Mouse (Mus musculus) olfactory bulb, adult 2 months (tissue): ENCODE results near the gene Mfsd2a.

ENCODE experiments used
- CTCF ChIP-seq: fragments of 200-500 bp; IDR thresholded peaks from 2 replicates; pipeline ENCODE4 v1.5.1; 2012; ENCODE audit warnings: low read depth, mild to moderate bottlenecking, low read length, moderate library complexity; ENCODE audit not compliant: insufficient read depth
- POLR2A ChIP-seq: fragments of 200-500 bp; IDR thresholded peaks from 2 replicates; pipeline ENCODE4 v1.6.1; 2012; ENCODE audit warnings: mild to moderate bottlenecking, low read depth, low read length, moderate library complexity; ENCODE audit not compliant: insufficient read depth

GRCm38 (mm10) chr4:122974976-122975520, 14.1 kb upstream of the Mfsd2a start:
- TF ChIP-seq CTCF (no peak), POLR2A (no peak)
